Mouse (Mus musculus) embryonic facial prominence, embryonic 11.5 days (tissue): ENCODE measurements around the gene Fam81b. TPM values are rescaled to one million over a fixed set of nuclear protein-coding genes. Genes with fewer than 3 reads are reported as not detected.

Experiments used
- ATAC-seq: fragments of 200-750 bp; cut with Nextera tagmentation; replicated peaks from 2 replicates; pipeline ENCODE4 v1.8.0; 2017; ENCODE audit warnings: low read depth; ENCODE audit not compliant: insufficient number of reproducible peaks, low FRiP score, low TSS enrichment
- DNase-seq: peaks from one replicate; pipeline ENCODE4 v3.0.0-alpha.2; 2015; ENCODE audit warnings: low spot score
- H3K27ac ChIP-seq: fragments of 300-500 bp; sonication (generic); replicated peaks from 2 replicates; pipeline ENCODE4 v1.5.1; 2014; ENCODE audit warnings: mild to moderate bottlenecking, low read depth, low read length, control low read depth
- H3K27me3 ChIP-seq: fragments of 300-500 bp; sonication (generic); 2 replicates; pipeline ENCODE4 v1.6.1; 2014; ENCODE audit warnings: mild to moderate bottlenecking, low read length, moderate library complexity, mixed read lengths; ENCODE audit not compliant: control insufficient read depth, insufficient read depth
- H3K36me3 ChIP-seq: fragments of 300-500 bp; sonication (generic); replicated peaks from 2 replicates; pipeline ENCODE4 v1.6.1; 2014; ENCODE audit warnings: low read depth, mild to moderate bottlenecking, low read length, moderate library complexity, mixed read lengths; ENCODE audit not compliant: control insufficient read depth, insufficient read depth
- H3K4me1 ChIP-seq: fragments of 300-500 bp; sonication (generic); 2 replicates; pipeline ENCODE4 v1.6.1; 2014; ENCODE audit warnings: low read length, mixed read lengths; ENCODE audit not compliant: control insufficient read depth, insufficient read depth
- H3K4me2 ChIP-seq: fragments of 300-500 bp; sonication (generic); 2 replicates; pipeline ENCODE4 v1.6.1; 2014; ENCODE audit warnings: low read depth, mild to moderate bottlenecking, control low read depth, low read length, moderate library complexity
- H3K4me3 ChIP-seq: fragments of 300-500 bp; sonication (generic); 2 replicates; pipeline ENCODE4 v1.5.1; 2014; ENCODE audit warnings: low read depth, low read length, control low read depth
- H3K9ac ChIP-seq: fragments of 300-500 bp; sonication (generic); replicated peaks from 2 replicates; pipeline ENCODE4 v1.6.1; 2014; ENCODE audit warnings: mild to moderate bottlenecking, control low read depth, low read length
- H3K9me3 ChIP-seq: fragments of 300-500 bp; sonication (generic); replicated peaks from 2 replicates; pipeline ENCODE4 v1.6.1; 2016; ENCODE audit warnings: mild to moderate bottlenecking, low read length, inconsistent platforms, mixed read lengths; ENCODE audit not compliant: control insufficient read depth
- WGBS: fragments of 180-500 bp; shearing (Covaris S2); extraction: QIAGEN DNeasy Blood & Tissue Kit; methylation state at CpG from one replicate; pipeline ENCODE4 v1.1.7; 2014; 5-methylcytosine and 5-hydroxymethylcytosine counted together
- polyA plus RNA-seq: library from polyadenylated mRNA; unstranded; fragments of >200 nt; fragmentation: Nextera tagmentation; extraction: Ambion mirVana; gene quantifications from 2 replicates; pipeline ENCODE4 v1.2.1, GENCODE M21; 2014

Fam81b gene
- polyA plus RNA-seq, 1 experiment from 2014 or later, result not detected

DNA sequence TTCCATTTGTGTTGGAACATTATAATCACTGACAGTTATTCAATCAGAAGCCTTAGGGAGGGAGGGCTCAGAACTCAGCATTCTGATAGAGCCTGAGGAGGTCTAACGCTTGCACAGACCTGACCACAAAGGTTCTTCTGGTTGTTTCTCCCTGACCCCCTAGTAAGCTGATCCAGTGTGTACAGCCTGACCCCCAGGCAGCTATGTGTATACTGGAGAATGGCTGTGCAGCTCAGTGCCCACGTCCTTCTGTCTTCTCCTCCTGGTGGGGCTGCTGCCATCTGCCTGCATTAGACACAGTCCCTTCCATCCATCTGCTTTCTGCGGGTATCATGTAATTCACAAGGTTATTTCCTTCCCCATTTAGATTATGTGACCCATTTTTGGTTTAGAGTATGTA is 115.7 kb downstream of the Fam81b start:
- Histone ChIP-seq H3K9me3 (no peaks in the 10 kb centered on the region), H3K27ac (no peak overlapping the region), H3K4me2 (no peak overlapping the region), H3K27me3 (no peaks in the 10 kb centered on the region), H3K4me3 (no peak overlapping the region), H3K4me1 (no peaks in the 10 kb centered on the region), H3K9ac (no peak overlapping the region), H3K36me3 (no peaks in the 10 kb centered on the region)
- 0 out of 2 replicates have a peak, but pooled peaks have one; percentile 55 for ATAC-seq
- DNase-seq, result no peak
- WGBS, result 77% methylated on average over 3 of the region's 3 CpGs

DNA sequence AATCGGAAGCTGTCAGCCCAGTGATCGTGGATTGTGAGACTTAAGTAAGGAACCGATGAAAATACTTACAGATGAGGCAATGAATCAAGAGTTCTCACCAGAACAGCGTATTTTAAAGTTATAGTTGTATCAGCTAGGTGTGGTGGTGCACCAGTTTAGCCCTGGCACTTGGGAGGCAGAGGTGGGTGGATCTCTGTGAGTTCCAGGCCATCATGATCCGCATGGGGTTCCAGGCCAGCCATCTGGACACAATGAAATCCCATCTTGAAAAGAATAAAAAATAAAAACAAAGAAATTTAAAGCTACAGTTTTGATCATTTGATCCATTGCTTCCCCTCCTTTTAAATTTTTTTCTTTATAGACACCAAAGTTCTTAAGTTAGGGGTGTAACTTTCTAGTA is 117.2 kb downstream of the Fam81b start:
- Histone ChIP-seq H3K27ac (no peak overlapping the region), H3K36me3 (no peaks in the 10 kb centered on the region), H3K4me1 (no peaks in the 10 kb centered on the region), H3K4me3 (no peak overlapping the region), H3K27me3 (no peaks in the 10 kb centered on the region), H3K4me2 (no peak overlapping the region), H3K9me3 (no peaks in the 10 kb centered on the region), H3K9ac (no peak overlapping the region)
- 96% methylated on average over 5 of the region's 5 CpGs for WGBS
- DNase-seq, result no peak
- ATAC-seq, result no peak

DNA sequence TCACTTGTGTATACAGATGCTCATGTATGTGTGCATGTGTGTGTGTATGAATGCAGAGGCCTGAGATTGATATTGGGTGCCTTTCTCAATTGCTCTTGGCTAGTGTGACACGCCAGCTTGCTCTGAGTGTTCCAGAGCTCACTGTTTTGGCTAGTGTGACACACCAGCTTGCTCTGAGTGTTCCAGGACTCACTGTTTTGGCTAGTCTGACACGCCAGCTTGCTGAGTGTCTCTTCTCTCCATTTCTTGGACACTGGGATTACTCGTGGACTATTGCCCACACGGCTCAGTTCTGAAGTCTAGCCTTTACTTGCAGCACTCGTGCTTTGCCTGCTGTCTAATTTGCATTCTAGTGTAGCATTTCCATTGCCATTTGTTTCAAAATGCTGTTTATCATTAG is 126.2 kb downstream of the Fam81b start:
- Histone ChIP-seq H3K4me2 (no peak overlapping the region), H3K4me1 (no peaks in the 10 kb centered on the region), H3K9ac (no peak overlapping the region), H3K9me3 (no peaks in the 10 kb centered on the region), H3K27ac (no peak overlapping the region), H3K27me3 (no peaks in the 10 kb centered on the region), H3K4me3 (no peak overlapping the region), H3K36me3 (peaks cover 8% of the 10 kb centered on the region)
- no peak for ATAC-seq
- WGBS, result 92% methylated on average over 5 of the region's 5 CpGs
- no peak for DNase-seq

DNA sequence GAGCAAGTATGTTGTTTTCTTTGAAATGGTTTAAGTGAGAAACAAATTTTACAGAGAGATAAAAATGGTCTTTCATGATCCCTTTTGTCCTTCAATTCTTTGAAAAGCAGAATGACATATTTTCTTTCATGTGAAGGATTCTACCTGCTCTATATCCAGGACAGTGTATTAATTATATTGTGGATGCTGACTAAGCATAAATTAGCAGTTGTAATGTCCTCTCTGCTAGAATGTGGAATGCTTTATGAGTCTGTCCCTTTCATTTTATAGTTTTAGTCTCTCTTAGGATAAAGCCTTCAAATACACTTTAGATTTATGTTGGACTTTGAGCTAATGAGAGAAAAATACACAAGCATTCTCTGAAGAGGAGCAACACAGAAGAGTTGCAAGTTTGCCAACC is 130.6 kb downstream of the Fam81b start:
- DNase-seq (no peak), ATAC-seq (no peak)
- Histone ChIP-seq H3K4me1 (no peaks in the 10 kb centered on the region), H3K9ac (no peak overlapping the region), H3K4me2 (no peak overlapping the region), H3K4me3 (no peak overlapping the region), H3K27me3 (no peaks in the 10 kb centered on the region), H3K36me3 (peaks cover 8% of the 10 kb centered on the region), H3K27ac (no peak overlapping the region), H3K9me3 (no peaks in the 10 kb centered on the region)

DNA sequence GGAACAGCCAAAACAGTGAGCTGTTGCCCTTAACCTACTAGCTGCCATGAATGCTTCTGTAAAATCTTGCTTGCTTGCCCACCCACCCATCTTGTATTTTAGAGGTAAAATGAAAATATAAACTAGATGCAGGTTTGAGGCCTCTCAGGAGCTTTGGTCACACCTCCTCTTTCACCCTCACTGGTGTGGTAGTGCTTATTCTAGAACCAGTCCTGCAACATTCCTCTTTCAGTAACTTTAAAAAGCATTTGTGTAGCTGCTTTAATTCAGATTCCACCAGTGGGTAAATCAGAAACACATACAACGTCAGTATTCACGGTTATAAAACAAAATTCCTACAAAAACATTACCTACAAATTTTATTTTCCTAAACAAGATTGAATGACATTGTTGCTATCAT is 144.3 kb downstream of the Fam81b start:
- Histone ChIP-seq H3K9ac (no peak overlapping the region), H3K4me1 (no peaks in the 10 kb centered on the region), H3K36me3 (peaks cover 3% of the 10 kb centered on the region; the same call in 1 of the 2 replicates), H3K4me3 (no peak overlapping the region), H3K4me2 (no peak overlapping the region), H3K27ac (no peak overlapping the region), H3K9me3 (no peaks in the 10 kb centered on the region), H3K27me3 (no peaks in the 10 kb centered on the region)
- 88% methylated on average over 2 of the region's 2 CpGs for WGBS
- ATAC-seq (no peak), DNase-seq (peak; percentile 19)

DNA sequence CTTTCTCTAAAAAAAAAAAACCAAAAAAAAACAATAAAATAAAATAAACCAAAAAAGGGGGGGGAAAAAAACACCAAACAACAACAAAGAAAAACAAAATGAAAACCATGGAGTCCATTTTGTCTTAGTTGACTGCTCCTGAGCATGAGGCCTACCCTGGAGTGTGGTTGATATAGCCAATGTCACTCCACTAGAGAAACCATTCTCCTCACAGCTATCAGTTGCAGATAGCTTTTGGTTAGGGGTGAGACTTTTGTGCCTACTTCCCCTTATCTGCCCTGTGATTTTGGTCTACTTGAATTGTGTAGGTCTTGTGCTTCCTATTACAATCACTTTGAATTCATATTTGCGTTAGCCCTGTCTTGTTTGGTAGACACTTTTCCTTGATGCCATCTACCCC is 147.4 kb downstream of the Fam81b start:
- no peak for DNase-seq
- no peak overlapping the region for H3K4me3 ChIP-seq
- H3K9me3 ChIP-seq, result no peaks in the 10 kb centered on the region
- no peaks in the 10 kb centered on the region; the same call in 1 of the 2 replicates for H3K36me3 ChIP-seq
- no peak overlapping the region for H3K4me2 ChIP-seq
- H3K4me1 ChIP-seq, result no peaks in the 10 kb centered on the region
- H3K27ac ChIP-seq, result no peak overlapping the region
- no peak overlapping the region for H3K9ac ChIP-seq
- WGBS, result 85% methylated on average over 1 of the region's 1 CpGs
- no peak for ATAC-seq
- H3K27me3 ChIP-seq, result no peaks in the 10 kb centered on the region

DNA sequence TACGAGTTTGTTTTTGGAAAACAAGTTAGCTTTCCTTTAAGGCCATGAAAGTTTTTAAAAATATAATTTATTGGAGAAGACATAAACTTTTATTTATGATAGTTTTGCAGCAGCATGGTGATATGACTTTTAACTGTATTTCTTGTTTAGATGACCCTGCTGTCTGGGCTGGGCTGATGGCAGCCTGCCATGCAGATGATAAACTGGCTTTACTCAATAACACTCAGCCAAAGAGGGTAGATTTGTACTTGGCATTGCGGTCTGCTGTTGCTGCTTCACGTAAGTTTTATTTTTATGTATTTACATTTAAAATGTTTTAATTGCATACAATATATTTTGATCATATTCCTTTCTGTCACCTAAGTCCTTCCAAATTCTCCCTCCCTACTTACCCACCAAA is 147.8 kb downstream of the Fam81b start:
- DNase-seq (no peak), ATAC-seq (no peak)
- Histone ChIP-seq H3K4me1 (no peaks in the 10 kb centered on the region), H3K9ac (no peak overlapping the region), H3K4me2 (no peak overlapping the region), H3K9me3 (no peaks in the 10 kb centered on the region), H3K27me3 (no peaks in the 10 kb centered on the region), H3K4me3 (no peak overlapping the region), H3K36me3 (no peaks in the 10 kb centered on the region; the same call in 1 of the 2 replicates), H3K27ac (no peak overlapping the region)
- 94% methylated on average over 3 of the region's 3 CpGs for WGBS
